Mouse (Mus musculus): ENCODE data around the gene Acly. TPM values are rescaled to one million over a fixed set of nuclear protein-coding genes. Genes with fewer than 3 reads are reported as not detected.

Acly gene
- polyA plus RNA-seq, 1 experiment from 2014 or later, result 366 TPM

GRCm38 (mm10) chr11:100520838-100521237 is 7.0 kb downstream of the Acly start:
- Histone ChIP-seq H3K9ac (replicated peaks) (no peak overlapping the region), H3K4me3 (no peak overlapping the region), H3K9me3 (no peaks in the 10 kb centered on the region), H3K4me2 (replicated peaks) (no peak overlapping the region), H3K4me1 (peaks cover 20% of the 10 kb centered on the region), H3K27me3 (no peaks in the 10 kb centered on the region), H3K36me3 (peaks cover 83% of the 10 kb centered on the region), H3K27ac (replicated peaks) (no peak overlapping the region)
- WGBS, result 86% methylated on average over 15 of the region's 15 CpGs
- no peak for ATAC-seq (ENCODE audit: low FRiP score, low read depth)

GRCm38 (mm10) chr11:100519188-100519587 is 8.6 kb downstream of the Acly start:
- Histone ChIP-seq H3K36me3 (peaks cover 98% of the 10 kb centered on the region), H3K27ac (replicated peaks) (no peak overlapping the region), H3K4me2 (replicated peaks) (no peak overlapping the region), H3K4me3 (no peak overlapping the region), H3K4me1 (peaks cover 4% of the 10 kb centered on the region), H3K27me3 (no peaks in the 10 kb centered on the region), H3K9ac (replicated peaks) (no peak overlapping the region), H3K9me3 (no peaks in the 10 kb centered on the region)
- 88% methylated on average over 7 of the region's 7 CpGs for WGBS
- ATAC-seq (ENCODE audit: low FRiP score, low read depth), result no peak

DNA sequence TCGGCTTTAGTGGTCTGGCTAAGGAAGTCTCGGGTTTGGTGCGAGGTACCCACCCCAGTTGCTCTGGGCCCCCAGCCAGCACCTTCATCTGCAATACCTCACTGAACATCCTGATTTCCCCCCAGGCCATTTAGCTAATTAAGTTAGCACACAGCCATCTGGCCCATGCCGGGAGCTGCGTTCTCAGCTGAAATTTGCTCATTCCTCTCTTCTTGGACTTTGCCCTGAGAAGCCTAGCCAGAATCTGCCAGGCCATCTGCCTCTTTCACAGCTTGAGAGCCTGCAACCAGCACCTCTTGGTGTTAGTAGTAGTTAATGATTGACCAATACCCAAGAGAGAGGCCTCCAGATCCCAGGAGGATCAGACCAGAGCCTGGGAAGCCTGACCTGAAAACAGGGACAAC is 9.6 kb downstream of the Acly start:
- H3K27me3 ChIP-seq, result no peaks in the 10 kb centered on the region
- no peak overlapping the region for H3K4me2 ChIP-seq (replicated peaks)
- no peak for ATAC-seq (ENCODE audit: low FRiP score, low read depth)
- 0 out of 2 replicates have a peak, but pooled peaks cover 2% of the 10 kb centered on the region for H3K4me1 ChIP-seq
- 79% methylated on average over 5 of the region's 5 CpGs for WGBS
- no peak overlapping the region for H3K9ac ChIP-seq (replicated peaks)
- H3K4me3 ChIP-seq, result no peak overlapping the region
- H3K36me3 ChIP-seq, result peaks cover 98% of the 10 kb centered on the region
- no peaks in the 10 kb centered on the region for H3K9me3 ChIP-seq
- no peak overlapping the region for H3K27ac ChIP-seq (replicated peaks)

DNA sequence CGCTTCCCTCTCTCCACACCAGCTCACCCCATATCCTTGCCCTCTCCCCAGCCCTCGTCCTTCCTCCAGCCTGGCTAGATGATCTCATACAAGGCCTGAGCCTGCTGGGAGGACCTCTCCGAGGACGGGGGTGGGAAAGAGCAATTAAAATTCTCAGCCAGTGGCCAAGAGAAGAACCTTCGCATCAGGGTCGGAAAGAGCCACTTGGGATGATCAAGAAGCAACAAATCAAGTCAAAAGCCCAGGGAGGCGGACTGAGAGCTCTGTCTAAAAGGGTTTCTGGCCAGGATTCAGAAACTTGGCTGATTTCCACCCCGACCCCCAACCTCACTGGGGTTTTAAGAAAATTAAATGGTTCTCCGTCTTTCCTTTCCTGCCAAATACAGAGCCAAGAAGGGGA is 11.5 kb downstream of the Acly start:
- Histone ChIP-seq H3K9ac (replicated peaks) (no peak overlapping the region), H3K27me3 (no peaks in the 10 kb centered on the region), H3K27ac (replicated peaks) (no peak overlapping the region), H3K4me2 (replicated peaks) (no peak overlapping the region), H3K36me3 (peaks cover 97% of the 10 kb centered on the region), H3K4me3 (no peak overlapping the region), H3K9me3 (no peaks in the 10 kb centered on the region), H3K4me1 (0 out of 2 replicates have a peak, but pooled peaks cover 2% of the 10 kb centered on the region)
- WGBS, result 89% methylated on average over 9 of the region's 9 CpGs
- ATAC-seq (ENCODE audit: low FRiP score, low read depth), result no peak

GRCm38 (mm10) chr11:100515789-100516188 is 12.0 kb downstream of the Acly start:
- Histone ChIP-seq H3K9me3 (no peaks in the 10 kb centered on the region), H3K4me3 (no peak overlapping the region), H3K9ac (replicated peaks) (no peak overlapping the region), H3K4me1 (0 out of 2 replicates have a peak, but pooled peaks cover 2% of the 10 kb centered on the region), H3K36me3 (peaks cover 95% of the 10 kb centered on the region), H3K4me2 (replicated peaks) (no peak overlapping the region), H3K27ac (replicated peaks) (no peak overlapping the region), H3K27me3 (no peaks in the 10 kb centered on the region)
- no peak for ATAC-seq (ENCODE audit: low FRiP score, low read depth)
- 92% methylated on average over 9 of the region's 9 CpGs for WGBS

DNA sequence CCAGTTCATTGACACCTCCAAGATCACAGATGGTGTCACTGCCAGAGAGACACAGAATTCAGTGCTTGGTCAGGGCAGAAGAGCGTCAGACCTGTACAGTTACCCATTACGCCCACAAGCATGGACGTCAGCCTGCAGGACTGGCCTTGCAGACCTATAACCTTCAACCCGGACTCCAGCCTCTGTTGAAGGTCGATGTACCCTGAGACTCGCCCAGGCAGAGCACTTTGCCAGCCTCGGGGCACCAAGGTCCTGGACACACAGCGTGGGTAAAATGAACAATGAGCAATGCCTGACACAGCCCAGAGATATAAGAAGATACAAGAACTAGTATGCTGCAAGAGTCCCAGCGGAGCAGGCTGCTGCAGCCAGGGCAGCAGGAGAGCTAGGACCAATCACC is 12.7 kb downstream of the Acly start:
- no peak for ATAC-seq (ENCODE audit: low FRiP score, low read depth)
- WGBS, result 96% methylated on average over 9 of the region's 9 CpGs
- no peak overlapping the region for H3K4me2 ChIP-seq (replicated peaks)

DNA sequence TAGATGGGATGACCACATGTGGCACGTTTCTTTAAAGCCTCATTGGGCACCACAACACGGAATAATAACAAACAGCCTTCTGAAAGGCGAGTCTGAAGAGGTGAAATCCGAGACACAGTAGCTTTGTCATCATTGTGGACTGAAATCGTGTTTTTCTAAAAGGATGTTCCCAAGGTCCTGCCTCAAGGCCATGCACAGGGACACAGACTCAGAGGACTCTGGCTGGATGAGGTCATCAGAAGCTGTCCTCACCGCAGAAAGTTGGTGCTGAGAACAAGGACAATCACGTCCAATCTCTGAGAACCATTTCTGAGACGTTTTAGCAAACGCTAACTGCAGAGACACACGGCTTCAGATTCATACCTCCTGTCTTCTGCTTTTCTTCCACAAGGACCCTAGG is 14.1 kb downstream of the Acly start:
- WGBS, result 88% methylated on average over 10 of the region's 10 CpGs
- no peak overlapping the region for H3K4me3 ChIP-seq
- H3K9ac ChIP-seq (replicated peaks), result no peak overlapping the region
- H3K4me2 ChIP-seq (replicated peaks), result no peak overlapping the region
- no peaks in the 10 kb centered on the region for H3K27me3 ChIP-seq
- H3K9me3 ChIP-seq, result no peaks in the 10 kb centered on the region
- 0 out of 2 replicates have a peak, but pooled peaks cover 2% of the 10 kb centered on the region for H3K4me1 ChIP-seq
- ATAC-seq (ENCODE audit: low FRiP score, low read depth), result no peak
- peaks cover 92% of the 10 kb centered on the region for H3K36me3 ChIP-seq
- H3K27ac ChIP-seq (replicated peaks), result no peak overlapping the region

More for the DNA sequence above, 12.7 kb downstream of the Acly start:
- H3K27me3 ChIP-seq, result no peaks in the 10 kb centered on the region
- H3K27ac ChIP-seq (replicated peaks), result no peak overlapping the region
- H3K4me1 ChIP-seq, result 0 out of 2 replicates have a peak, but pooled peaks cover 2% of the 10 kb centered on the region
- no peak overlapping the region for H3K4me3 ChIP-seq
- no peaks in the 10 kb centered on the region for H3K9me3 ChIP-seq
- H3K36me3 ChIP-seq, result peaks cover 93% of the 10 kb centered on the region
- no peak overlapping the region for H3K9ac ChIP-seq (replicated peaks)

DNA sequence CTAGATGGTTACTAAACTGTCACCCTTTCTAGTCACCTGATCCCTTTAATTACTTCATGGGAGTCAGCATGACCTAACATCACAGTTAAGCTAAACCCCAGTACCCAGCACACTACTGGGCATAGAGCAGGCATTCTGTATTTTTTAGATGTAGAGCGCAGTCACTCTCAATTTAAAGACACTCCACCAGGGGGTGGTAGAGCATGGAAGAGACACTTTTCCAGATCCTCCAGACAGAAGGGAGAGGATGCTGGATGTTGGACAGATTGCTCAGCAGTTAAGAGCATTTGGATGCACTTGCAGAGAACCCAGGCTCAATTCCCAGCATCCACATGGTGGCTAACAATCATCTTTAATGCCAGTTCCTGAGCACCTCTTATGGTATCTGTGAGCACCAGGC is 15.4 kb downstream of the Acly start:
- Histone ChIP-seq H3K4me3 (no peak overlapping the region), H3K27me3 (no peaks in the 10 kb centered on the region), H3K36me3 (peaks cover 91% of the 10 kb centered on the region), H3K9ac (replicated peaks) (no peak overlapping the region), H3K27ac (replicated peaks) (no peak overlapping the region), H3K9me3 (no peaks in the 10 kb centered on the region), H3K4me1 (no peaks in the 10 kb centered on the region), H3K4me2 (replicated peaks) (no peak overlapping the region)
- WGBS, result 92% methylated on average over 1 of the region's 1 CpGs
- ATAC-seq (ENCODE audit: low FRiP score, low read depth), result no peak

- WGBS, result 93% methylated on average over 2 of the region's 2 CpGs
These were observed 17.2 kb downstream of the Acly start for GRCm38 (mm10) chr11:100510556-100510955.

DNA sequence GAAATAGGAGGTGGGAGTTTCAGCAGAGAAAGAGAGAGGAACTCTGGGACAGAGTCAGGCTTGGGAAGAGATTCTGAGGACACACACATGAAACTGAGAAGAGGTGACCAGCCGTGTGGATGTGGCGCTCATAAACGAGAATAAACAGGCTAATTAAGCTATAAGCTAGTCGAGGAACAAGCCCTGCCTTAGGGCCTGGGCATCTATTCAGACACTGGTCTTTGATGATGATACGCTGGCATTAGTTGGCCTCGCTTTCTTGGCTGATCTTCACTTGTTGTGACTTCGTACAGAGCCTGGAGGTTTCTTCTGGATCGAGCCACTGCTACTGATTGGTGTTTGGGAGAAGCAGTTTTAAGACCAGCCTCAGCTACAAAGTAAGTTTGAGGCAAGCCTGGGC is 21.8 kb downstream of the Acly start:
- no peak overlapping the region for H3K9ac ChIP-seq (replicated peaks)
- H3K27ac ChIP-seq (replicated peaks), result no peak overlapping the region
- H3K9me3 ChIP-seq, result no peaks in the 10 kb centered on the region
- WGBS, result 97% methylated on average over 8 of the region's 8 CpGs
- no peak overlapping the region for H3K4me2 ChIP-seq (replicated peaks)
- H3K36me3 ChIP-seq, result peaks cover 88% of the 10 kb centered on the region
- H3K27me3 ChIP-seq, result no peaks in the 10 kb centered on the region
- no peak overlapping the region for H3K4me3 ChIP-seq
- ATAC-seq (ENCODE audit: low FRiP score, low read depth), result no peak
- peaks cover 8% of the 10 kb centered on the region; the same call in 1 of the 2 replicates for H3K4me1 ChIP-seq

More at GRCm38 (mm10) chr11:100510556-100510955, 17.2 kb downstream of the Acly start:
- H3K27me3 ChIP-seq, result no peaks in the 10 kb centered on the region
- no peak overlapping the region for H3K27ac ChIP-seq (replicated peaks)
- no peak overlapping the region for H3K4me2 ChIP-seq (replicated peaks)
- H3K4me3 ChIP-seq, result no peak overlapping the region
- H3K4me1 ChIP-seq, result no peaks in the 10 kb centered on the region
- no peaks in the 10 kb centered on the region for H3K9me3 ChIP-seq
- peaks cover 92% of the 10 kb centered on the region for H3K36me3 ChIP-seq
- ATAC-seq (ENCODE audit: low FRiP score, low read depth), result no peak
- no peak overlapping the region for H3K9ac ChIP-seq (replicated peaks)

GRCm38 (mm10) chr11:100504990-100505660 is 22.7 kb downstream of the Acly start:
- H3K36me3 ChIP-seq, result peaks cover 92% of the 10 kb centered on the region
- H3K4me2 ChIP-seq (replicated peaks), result no peak overlapping the region
- no peak for ATAC-seq (ENCODE audit: low FRiP score, low read depth)
- peaks cover 8% of the 10 kb centered on the region; the same call in 1 of the 2 replicates for H3K4me1 ChIP-seq
- H3K4me3 ChIP-seq, result no peak overlapping the region
- H3K9me3 ChIP-seq, result no peaks in the 10 kb centered on the region
- H3K27ac ChIP-seq (replicated peaks), result no peak overlapping the region
- no peak overlapping the region for H3K9ac ChIP-seq (replicated peaks)
- H3K27me3 ChIP-seq, result no peaks in the 10 kb centered on the region
- 94% methylated on average over 12 of the region's 12 CpGs for WGBS

- 11% methylated on average over 6 of the region's 6 CpGs for WGBS
- Histone ChIP-seq H3K4me1 (peaks cover 8% of the 10 kb centered on the region; the same call in 1 of the 2 replicates), H3K4me3 (no peak overlapping the region), H3K27ac (replicated peaks) (peak overlapping the region; percentile 65), H3K4me2 (replicated peaks) (no peak overlapping the region), H3K9me3 (no peaks in the 10 kb centered on the region), H3K36me3 (peaks cover 92% of the 10 kb centered on the region), H3K27me3 (no peaks in the 10 kb centered on the region), H3K9ac (replicated peaks) (no peak overlapping the region)
- peak; percentile 54; the same call in 1 of the 2 replicates for ATAC-seq (ENCODE audit: low FRiP score, low read depth)
These were observed 26.5 kb downstream of the Acly start for GRCm38 (mm10) chr11:100501321-100501720.
